Mouse (Mus musculus) megakaryocyte, embryonic 14.5 days (primary cell): ENCODE measurements around the gene Entpd1. TPM values are rescaled to one million over a fixed set of nuclear protein-coding genes. Genes with fewer than 3 reads are reported as not detected.

Experiments
- H3K27me3 ChIP-seq: replicated peaks from 2 replicates; pipeline ENCODE3; 2012; ENCODE audit warnings: inconsistent platforms
- H3K36me3 ChIP-seq: replicated peaks from 2 replicates; pipeline ENCODE3; 2012; ENCODE audit warnings: low read length, inconsistent platforms, mixed read lengths
- H3K4me1 ChIP-seq: 2 replicates; pipeline ENCODE4 v1.6.1; 2012; ENCODE audit warnings: inconsistent platforms
- H3K4me3 ChIP-seq: replicated peaks from 2 replicates; pipeline ENCODE3; 2012; ENCODE audit warnings: moderate library complexity, mild to moderate bottlenecking, inconsistent platforms
- H3K9me3 ChIP-seq: 2 replicates; pipeline ENCODE4 v1.6.1; 2012; ENCODE audit warnings: inconsistent platforms
- FLI1 ChIP-seq: IDR thresholded peaks from 2 replicates; pipeline ENCODE4 v1.6.1; 2012; ENCODE audit warnings: low read length, inconsistent platforms, mixed read lengths
- GATA1 ChIP-seq: IDR thresholded peaks from 3 replicates; pipeline ENCODE4 v1.6.1; 2012; ENCODE audit warnings: mixed read lengths, low read length, inconsistent platforms, borderline replicate concordance
- polyA plus RNA-seq: library from polyadenylated mRNA; stranded (reverse); fragments of >175 nt; gene quantifications from 2 replicates; pipeline ENCODE4 v1.2.3, GENCODE M21; 2012; ENCODE audit warnings: low replicate concordance; ENCODE audit not compliant: insufficient read depth

Gene Entpd1
- polyA plus RNA-seq, 1 experiment = 1.9 TPM

DNA sequence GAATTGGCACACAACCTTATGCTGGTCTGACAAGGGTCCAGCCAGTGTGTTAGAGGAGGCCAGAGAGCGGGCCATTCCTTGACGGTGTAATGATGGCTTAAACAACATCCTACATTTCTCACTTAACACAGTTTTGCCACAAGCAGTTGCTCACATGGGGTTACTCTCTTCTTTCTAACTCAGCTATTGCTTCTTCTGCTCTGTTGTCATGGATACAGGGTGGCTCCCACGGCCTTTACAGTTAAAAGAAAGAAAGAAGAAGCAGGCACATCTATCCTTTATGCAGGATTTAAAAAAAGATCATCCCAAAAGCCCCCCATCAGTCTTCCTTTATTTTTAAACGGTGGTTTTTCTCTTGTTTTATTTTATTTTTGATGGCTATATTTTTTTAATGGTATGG, 121.7 kb downstream of the Entpd1 start:
- Histone ChIP-seq H3K27me3 (peaks cover 3% of the 10 kb centered on the region), H3K4me1 (peaks cover 31% of the 10 kb centered on the region), H3K36me3 (peaks cover 2% of the 10 kb centered on the region), H3K9me3 (no peaks in the 10 kb centered on the region), H3K4me3 (no peak overlapping the region)
- TF ChIP-seq GATA1 (no peak), FLI1 (no peak)

DNA sequence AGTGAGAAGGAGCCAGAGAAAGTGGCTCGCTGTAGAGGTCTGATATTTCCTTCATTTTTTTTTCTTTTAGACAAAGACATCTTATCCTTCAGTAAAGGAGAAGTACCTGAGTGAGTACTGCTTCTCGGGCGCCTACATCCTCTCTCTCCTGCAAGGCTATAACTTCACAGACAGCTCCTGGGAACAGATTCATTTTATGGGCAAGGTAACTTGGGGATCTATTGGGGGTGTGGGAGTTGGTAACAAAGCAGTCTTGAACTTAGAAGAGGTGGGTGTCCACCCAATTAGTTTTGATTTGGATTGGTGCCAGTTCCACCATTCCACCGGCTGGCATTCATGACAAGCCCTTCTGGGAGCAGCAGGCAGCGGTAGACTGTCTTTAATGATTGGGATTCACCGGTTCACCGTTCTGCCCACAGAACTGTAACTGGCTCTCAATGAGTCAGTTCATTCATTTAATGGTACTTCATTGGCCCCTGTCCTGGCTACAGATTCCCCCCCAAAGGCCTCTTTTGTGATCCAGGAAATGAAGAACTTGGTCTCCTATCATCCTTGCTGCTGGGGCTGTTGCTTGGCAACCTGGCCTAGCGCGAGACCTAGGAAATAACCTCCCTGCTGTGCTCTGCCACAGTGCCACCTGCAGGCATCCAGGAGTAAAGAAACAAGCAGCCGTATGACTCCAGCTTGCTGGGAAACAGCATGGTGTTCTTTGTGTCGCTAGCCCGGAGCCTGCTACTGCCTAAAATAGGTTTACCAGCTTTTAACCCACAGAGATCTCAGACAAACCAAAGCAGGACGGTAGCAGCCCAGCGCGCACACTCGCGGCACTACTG, 124.7 kb downstream of the Entpd1 start:
- peak overlapping the region; percentile 76 for H3K4me3 ChIP-seq
- no peaks in the 10 kb centered on the region for H3K27me3 ChIP-seq
- H3K36me3 ChIP-seq = peaks cover 7% of the 10 kb centered on the region
- TF ChIP-seq FLI1 (no peak), GATA1 (no peak)
- H3K9me3 ChIP-seq = no peaks in the 10 kb centered on the region
- H3K4me1 ChIP-seq = peaks cover 30% of the 10 kb centered on the region

DNA sequence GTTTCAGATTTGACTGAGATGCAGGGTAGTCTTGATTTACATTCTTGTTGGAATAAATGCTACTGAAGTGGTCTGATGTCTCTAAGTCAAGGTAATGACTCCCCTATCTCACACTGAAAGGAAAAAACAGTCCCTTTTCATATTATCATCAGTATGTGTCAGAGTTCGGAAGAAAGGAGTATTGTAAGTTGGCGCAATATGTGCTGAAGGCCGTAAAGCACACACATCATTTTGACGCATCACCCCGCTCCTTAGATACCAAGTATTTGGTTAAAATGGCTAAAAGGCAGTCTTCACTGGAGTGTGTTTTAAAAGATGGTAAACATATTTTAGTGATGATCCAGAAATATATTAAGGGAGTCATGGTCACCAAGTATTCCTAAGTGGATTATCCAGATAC, 125.4 kb downstream of the Entpd1 start:
- no peak for TF ChIP-seq FLI1
- no peak for TF ChIP-seq GATA1
- Histone ChIP-seq H3K27me3 (no peaks in the 10 kb centered on the region), H3K9me3 (no peaks in the 10 kb centered on the region), H3K36me3 (peaks cover 7% of the 10 kb centered on the region), H3K4me3 (no peak overlapping the region), H3K4me1 (peaks cover 32% of the 10 kb centered on the region)

DNA sequence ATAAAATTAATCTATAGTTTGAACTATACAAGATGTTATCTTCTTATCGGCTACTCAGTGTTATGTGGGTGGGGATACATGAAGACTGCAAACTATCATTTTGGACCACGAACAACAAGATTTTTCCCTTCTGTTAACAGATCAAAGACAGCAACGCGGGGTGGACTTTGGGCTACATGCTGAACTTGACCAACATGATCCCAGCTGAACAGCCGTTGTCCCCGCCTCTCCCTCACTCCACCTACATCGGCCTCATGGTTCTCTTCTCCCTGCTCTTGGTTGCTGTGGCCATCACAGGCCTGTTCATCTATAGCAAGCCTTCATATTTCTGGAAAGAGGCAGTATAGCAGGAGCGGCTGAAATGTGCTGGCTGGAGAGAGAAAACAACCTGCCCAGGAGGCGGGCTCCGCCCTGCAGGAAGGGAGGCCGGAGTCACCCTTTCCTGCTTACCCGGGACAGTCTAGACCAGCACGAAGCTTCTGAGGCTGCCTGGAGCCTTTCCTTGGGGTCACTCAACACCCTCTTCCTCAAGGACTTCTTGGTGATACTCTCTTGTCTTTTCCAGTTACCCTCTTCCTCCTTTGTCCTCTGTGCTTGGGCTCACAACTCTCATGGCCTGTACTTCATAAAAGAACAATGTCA, 126.6 kb downstream of the Entpd1 start:
- TF ChIP-seq FLI1 = no peak
- TF ChIP-seq GATA1 = no peak
- Histone ChIP-seq H3K4me1 (peaks cover 36% of the 10 kb centered on the region), H3K9me3 (no peaks in the 10 kb centered on the region), H3K27me3 (no peaks in the 10 kb centered on the region), H3K36me3 (peaks cover 7% of the 10 kb centered on the region), H3K4me3 (no peak overlapping the region)

DNA sequence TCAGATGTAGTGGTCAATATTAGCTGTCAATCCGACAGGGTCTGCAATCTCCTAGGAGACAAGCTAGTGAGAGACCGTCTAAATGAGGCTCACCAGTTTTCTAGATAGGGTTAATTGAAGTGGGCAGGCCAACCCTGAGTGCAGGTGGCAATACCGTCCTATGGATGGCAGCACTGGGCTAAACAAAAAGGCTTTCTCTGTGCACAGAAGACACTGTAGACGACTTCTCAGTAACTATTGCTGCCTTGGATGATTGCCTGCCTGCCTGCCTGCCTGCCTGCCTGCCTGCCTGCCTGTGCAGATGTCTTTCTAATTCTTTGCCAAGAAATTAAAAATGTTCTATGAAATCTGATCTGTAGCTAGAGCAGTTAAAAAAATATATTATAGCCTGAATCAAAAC, 134.4 kb downstream of the Entpd1 start:
- Histone ChIP-seq H3K4me3 (no peak overlapping the region), H3K36me3 (no peaks in the 10 kb centered on the region), H3K4me1 (peaks cover 31% of the 10 kb centered on the region), H3K27me3 (no peaks in the 10 kb centered on the region), H3K9me3 (no peaks in the 10 kb centered on the region)
- TF ChIP-seq FLI1 (no peak), GATA1 (no peak)

DNA sequence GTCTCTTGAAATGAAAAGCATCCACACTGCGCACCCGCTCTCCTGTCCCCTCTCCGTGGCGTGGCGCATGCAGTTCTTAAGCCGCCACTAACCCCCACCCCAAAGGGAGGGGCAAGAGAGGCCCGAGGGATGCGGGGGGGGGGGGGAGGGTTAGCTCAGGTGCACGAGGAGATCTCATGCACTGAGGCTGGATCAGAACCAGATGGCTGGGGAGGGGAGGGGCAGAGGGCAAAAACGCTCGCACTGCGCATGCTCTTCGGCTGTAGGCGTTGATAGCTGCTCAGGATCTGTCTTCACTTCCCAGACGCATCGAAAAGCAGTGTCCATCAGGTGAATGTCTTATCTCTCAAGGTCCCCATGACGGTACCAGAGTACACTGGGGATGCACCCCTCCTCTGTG, 136.4 kb downstream of the Entpd1 start, which contains the start of gene Cc2d2b:
Cc2d2b (plus strand) TSS at position 195 of the 400 bp plus-strand sequence.
- Histone ChIP-seq H3K36me3 (no peaks in the 10 kb centered on the region), H3K4me3 (no peak within 1 kb of the TSS), H3K9me3 (no peaks in the 10 kb centered on the region), H3K4me1 (peaks cover 31% of the 10 kb centered on the region), H3K27me3 (no peaks in the 10 kb centered on the region)
- TF ChIP-seq GATA1 (no peak), FLI1 (no peak)

DNA sequence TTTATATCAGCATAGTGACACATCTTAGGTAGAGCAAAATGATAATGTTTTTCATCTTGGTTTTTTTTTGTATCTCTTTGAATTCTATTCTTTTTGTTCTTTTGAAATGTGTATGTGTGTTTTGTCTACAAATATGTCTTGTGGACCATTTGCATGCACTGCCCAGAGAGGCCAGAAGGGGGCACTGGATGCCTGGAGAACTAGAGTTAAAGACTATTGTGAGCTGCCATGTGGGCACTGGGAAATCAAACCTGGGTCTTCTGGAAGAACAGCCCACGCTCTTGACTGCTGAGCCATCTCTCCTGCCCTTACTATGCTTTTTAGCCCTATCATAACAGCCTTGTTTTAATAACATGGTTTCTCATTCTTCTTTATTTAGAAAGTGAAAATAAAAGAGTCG, 142.1 kb downstream of the Entpd1 start:
- H3K4me1 ChIP-seq = peaks cover 56% of the 10 kb centered on the region
- H3K27me3 ChIP-seq = no peaks in the 10 kb centered on the region
- peaks cover 10% of the 10 kb centered on the region for H3K36me3 ChIP-seq
- TF ChIP-seq GATA1 (no peak), FLI1 (no peak)
- no peak overlapping the region for H3K4me3 ChIP-seq
- H3K9me3 ChIP-seq = no peaks in the 10 kb centered on the region

DNA sequence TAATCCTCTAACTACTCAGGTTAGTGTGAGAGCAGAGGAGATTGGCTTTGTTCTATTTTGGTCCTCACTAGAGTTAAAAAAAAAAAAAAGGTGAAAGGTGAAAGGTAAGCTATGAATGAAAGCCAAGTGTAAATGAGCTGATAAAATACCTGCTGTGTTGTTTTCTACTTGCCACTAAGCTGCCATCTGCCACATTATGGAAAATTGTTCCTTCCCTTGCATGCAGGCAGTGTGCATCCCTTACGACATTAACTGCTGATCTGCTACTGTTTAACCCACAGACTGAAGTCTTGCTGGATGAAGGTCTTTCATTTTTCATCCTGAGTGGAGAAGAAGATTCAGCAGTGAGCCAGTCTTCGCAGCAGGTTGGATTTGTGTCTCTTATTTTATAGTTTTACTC, 147.9 kb downstream of the Entpd1 start:
- Histone ChIP-seq H3K4me3 (peak overlapping the region; percentile 28), H3K4me1 (peaks cover 70% of the 10 kb centered on the region), H3K36me3 (peaks cover 63% of the 10 kb centered on the region), H3K27me3 (no peaks in the 10 kb centered on the region), H3K9me3 (no peaks in the 10 kb centered on the region)
- no peak for TF ChIP-seq GATA1
- TF ChIP-seq FLI1 = no peak

DNA sequence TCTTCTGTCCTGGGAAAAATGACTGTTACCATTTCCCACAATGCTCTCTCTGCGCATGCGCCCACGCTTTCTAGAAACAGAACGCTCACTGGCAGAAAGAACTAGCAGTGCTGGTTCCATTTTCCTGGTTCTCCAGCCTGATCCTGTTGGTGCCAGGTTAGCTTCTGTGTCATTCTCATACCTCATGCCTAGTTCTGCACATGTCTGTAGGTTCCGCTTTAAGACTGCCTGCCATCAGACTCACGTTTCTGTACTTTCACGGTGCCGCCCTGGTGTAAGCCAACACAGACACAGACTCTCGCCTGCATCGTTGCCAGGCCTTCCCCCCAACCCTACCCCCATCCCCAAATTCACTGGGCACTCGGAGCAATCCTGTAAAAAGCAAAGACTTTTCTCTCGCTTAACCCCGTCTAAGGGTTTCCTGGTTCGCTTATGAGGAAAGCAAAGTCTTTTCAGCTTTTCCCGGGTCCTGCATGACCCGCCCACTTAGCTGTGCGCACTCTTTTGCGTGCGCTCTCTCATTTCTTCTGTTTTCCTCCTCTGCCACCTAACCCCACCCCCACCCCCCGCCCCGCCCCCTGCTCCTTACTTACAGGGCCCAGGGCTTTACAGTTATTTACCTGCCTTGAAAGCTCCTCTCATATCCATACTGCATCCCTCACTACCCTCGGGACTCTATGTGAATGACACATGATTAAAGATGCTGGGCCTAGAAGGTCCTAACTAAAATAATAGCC, 150.0 kb downstream of the Entpd1 start:
- TF ChIP-seq FLI1 (no peak), GATA1 (no peak)
- Histone ChIP-seq H3K9me3 (no peaks in the 10 kb centered on the region), H3K4me3 (no peak overlapping the region), H3K4me1 (peaks cover 56% of the 10 kb centered on the region), H3K27me3 (no peaks in the 10 kb centered on the region), H3K36me3 (peaks cover 84% of the 10 kb centered on the region)
